Mouse (Mus musculus): ENCODE results near the gene Plekha7. TPM values are rescaled to one million over a fixed set of nuclear protein-coding genes. Genes with fewer than 3 reads are reported as not detected.

Gene Plekha7
- polyA plus RNA-seq, 1 experiment from 2014 or later, result 13.8 TPM

- Histone ChIP-seq H3K9me3 (no peaks in the 10 kb centered on the region), H3K9ac (no peak overlapping the region), H3K27me3 (peaks cover 3% of the 10 kb centered on the region; the same call in 1 of the 2 replicates), H3K4me1 (peaks cover 15% of the 10 kb centered on the region), H3K36me3 (no peaks in the 10 kb centered on the region), H3K27ac (no peak overlapping the region), H3K4me2 (no peak overlapping the region), H3K4me3 (no peak overlapping the region)
- WGBS, result 67% methylated on average over 11 of the region's 11 CpGs
- no peak for ATAC-seq (ENCODE audit: insufficient number of reproducible peaks, low FRiP score, low TSS enrichment, low read depth)
These were observed 77.2 kb downstream of the Plekha7 start for GRCm38 (mm10) chr7:116230811-116231609.

- Histone ChIP-seq H3K9ac (no peak overlapping the region), H3K36me3 (no peaks in the 10 kb centered on the region), H3K27me3 (no peaks in the 10 kb centered on the region), H3K4me2 (no peak overlapping the region), H3K9me3 (no peaks in the 10 kb centered on the region), H3K4me3 (no peak overlapping the region), H3K27ac (no peak overlapping the region), H3K4me1 (peaks cover 21% of the 10 kb centered on the region)
- ATAC-seq (ENCODE audit: insufficient number of reproducible peaks, low FRiP score, low TSS enrichment, low read depth), result no peak
- WGBS, result 56% methylated on average over 7 of the region's 7 CpGs
These were observed 81.3 kb downstream of the Plekha7 start for GRCm38 (mm10) chr7:116226877-116227282.

GRCm38 (mm10) chr7:116226316-116226715 lies 81.9 kb downstream of the Plekha7 start:
- H3K9ac ChIP-seq, result no peak overlapping the region
- no peaks in the 10 kb centered on the region for H3K36me3 ChIP-seq
- WGBS, result 78% methylated on average over 6 of the region's 6 CpGs
- H3K9me3 ChIP-seq, result no peaks in the 10 kb centered on the region
- H3K4me3 ChIP-seq, result no peak overlapping the region
- no peaks in the 10 kb centered on the region for H3K27me3 ChIP-seq
- H3K4me2 ChIP-seq, result no peak overlapping the region
- no peak overlapping the region for H3K27ac ChIP-seq
- peaks cover 25% of the 10 kb centered on the region for H3K4me1 ChIP-seq
- no peak for ATAC-seq (ENCODE audit: insufficient number of reproducible peaks, low FRiP score, low TSS enrichment, low read depth)

- no peak for ATAC-seq (ENCODE audit: insufficient number of reproducible peaks, low FRiP score, low TSS enrichment, low read depth)
- Histone ChIP-seq H3K4me3 (no peak overlapping the region), H3K36me3 (no peaks in the 10 kb centered on the region)
These were observed 83.6 kb downstream of the Plekha7 start for GRCm38 (mm10) chr7:116224543-116224942.

GRCm38 (mm10) chr7:116223010-116223783 lies 85.0 kb downstream of the Plekha7 start:
- Histone ChIP-seq H3K4me3 (no peak overlapping the region), H3K27ac (no peak overlapping the region), H3K9ac (no peak overlapping the region), H3K36me3 (no peaks in the 10 kb centered on the region), H3K27me3 (no peaks in the 10 kb centered on the region), H3K4me1 (peaks cover 32% of the 10 kb centered on the region), H3K9me3 (no peaks in the 10 kb centered on the region), H3K4me2 (no peak overlapping the region)
- WGBS, result 65% methylated on average over 14 of the region's 14 CpGs
- ATAC-seq (ENCODE audit: insufficient number of reproducible peaks, low FRiP score, low TSS enrichment, low read depth), result no peak

More at GRCm38 (mm10) chr7:116224543-116224942, 83.6 kb downstream of the Plekha7 start:
- Histone ChIP-seq H3K9me3 (no peaks in the 10 kb centered on the region), H3K9ac (no peak overlapping the region), H3K4me2 (no peak overlapping the region), H3K27me3 (no peaks in the 10 kb centered on the region), H3K4me1 (peaks cover 32% of the 10 kb centered on the region), H3K27ac (no peak overlapping the region)
- 68% methylated on average over 2 of the region's 2 CpGs for WGBS

GRCm38 (mm10) chr7:116222288-116223009 lies 85.7 kb downstream of the Plekha7 start:
- no peak for ATAC-seq (ENCODE audit: insufficient number of reproducible peaks, low FRiP score, low TSS enrichment, low read depth)
- Histone ChIP-seq H3K4me2 (no peak overlapping the region), H3K4me3 (no peak overlapping the region), H3K9me3 (no peaks in the 10 kb centered on the region), H3K4me1 (peaks cover 32% of the 10 kb centered on the region), H3K27me3 (no peaks in the 10 kb centered on the region), H3K27ac (no peak overlapping the region), H3K9ac (no peak overlapping the region), H3K36me3 (no peaks in the 10 kb centered on the region)
- 55% methylated on average over 8 of the region's 8 CpGs for WGBS

GRCm38 (mm10) chr7:116221883-116222282 lies 86.3 kb downstream of the Plekha7 start:
- H3K9me3 ChIP-seq, result no peaks in the 10 kb centered on the region
- no peak overlapping the region for H3K4me3 ChIP-seq
- no peaks in the 10 kb centered on the region for H3K36me3 ChIP-seq
- peaks cover 28% of the 10 kb centered on the region for H3K4me1 ChIP-seq
- H3K27me3 ChIP-seq, result no peaks in the 10 kb centered on the region
- ATAC-seq (ENCODE audit: insufficient number of reproducible peaks, low FRiP score, low TSS enrichment, low read depth), result no peak
- WGBS, result 21% methylated on average over 7 of the region's 7 CpGs
- H3K27ac ChIP-seq, result no peak overlapping the region
- no peak overlapping the region for H3K9ac ChIP-seq
- no peak overlapping the region for H3K4me2 ChIP-seq

- Histone ChIP-seq H3K27ac (no peak overlapping the region), H3K4me1 (peaks cover 19% of the 10 kb centered on the region), H3K4me3 (no peak overlapping the region), H3K9me3 (no peaks in the 10 kb centered on the region), H3K4me2 (no peak overlapping the region), H3K27me3 (no peaks in the 10 kb centered on the region), H3K36me3 (no peaks in the 10 kb centered on the region), H3K9ac (no peak overlapping the region)
- WGBS, result 80% methylated on average over 12 of the region's 12 CpGs
- ATAC-seq (ENCODE audit: insufficient number of reproducible peaks, low FRiP score, low TSS enrichment, low read depth), result no peak
These were observed 88.0 kb downstream of the Plekha7 start for GRCm38 (mm10) chr7:116220103-116220707.

GRCm38 (mm10) chr7:116217747-116218146 lies 90.4 kb downstream of the Plekha7 start:
- H3K36me3 ChIP-seq, result no peaks in the 10 kb centered on the region
- no peaks in the 10 kb centered on the region for H3K27me3 ChIP-seq
- H3K9ac ChIP-seq, result no peak overlapping the region
- H3K9me3 ChIP-seq, result no peaks in the 10 kb centered on the region
- no peak overlapping the region for H3K4me3 ChIP-seq
- WGBS, result 93% methylated on average over 7 of the region's 7 CpGs
- H3K27ac ChIP-seq, result no peak overlapping the region
- ATAC-seq (ENCODE audit: insufficient number of reproducible peaks, low FRiP score, low TSS enrichment, low read depth), result no peak
- no peak overlapping the region for H3K4me2 ChIP-seq
- peaks cover 18% of the 10 kb centered on the region for H3K4me1 ChIP-seq

GRCm38 (mm10) chr7:116211904-116212303 lies 96.3 kb downstream of the Plekha7 start:
- Histone ChIP-seq H3K27ac (no peak overlapping the region), H3K36me3 (no peaks in the 10 kb centered on the region), H3K4me1 (peaks cover 15% of the 10 kb centered on the region), H3K4me3 (no peak overlapping the region), H3K4me2 (no peak overlapping the region), H3K9ac (no peak overlapping the region), H3K9me3 (no peaks in the 10 kb centered on the region), H3K27me3 (no peaks in the 10 kb centered on the region)
- WGBS, result 24% methylated on average over 9 of the region's 9 CpGs
- ATAC-seq (ENCODE audit: insufficient number of reproducible peaks, low FRiP score, low TSS enrichment, low read depth), result no peak

- Histone ChIP-seq H3K4me1 (peaks cover 15% of the 10 kb centered on the region), H3K36me3 (no peaks in the 10 kb centered on the region), H3K9me3 (no peaks in the 10 kb centered on the region), H3K27ac (peak overlapping the region; percentile 58), H3K27me3 (no peaks in the 10 kb centered on the region), H3K4me2 (0 out of 2 replicates have a peak overlapping the region, but pooled peaks have one; percentile 2), H3K4me3 (no peak overlapping the region), H3K9ac (no peak overlapping the region)
- ATAC-seq (ENCODE audit: insufficient number of reproducible peaks, low FRiP score, low TSS enrichment, low read depth), result no peak
- WGBS, result 19% methylated on average over 10 of the region's 10 CpGs
These were observed 98.1 kb downstream of the Plekha7 start for GRCm38 (mm10) chr7:116209926-116210631.
